Mouse (Mus musculus): ENCODE measurements at regions not wholly inside any gene's neighbourhood (a gene's known extent, or its start where the extent isn't known, plus 50 kb on each side); places are given as distances from the start of the nearest gene placed in this dataset.

DNA sequence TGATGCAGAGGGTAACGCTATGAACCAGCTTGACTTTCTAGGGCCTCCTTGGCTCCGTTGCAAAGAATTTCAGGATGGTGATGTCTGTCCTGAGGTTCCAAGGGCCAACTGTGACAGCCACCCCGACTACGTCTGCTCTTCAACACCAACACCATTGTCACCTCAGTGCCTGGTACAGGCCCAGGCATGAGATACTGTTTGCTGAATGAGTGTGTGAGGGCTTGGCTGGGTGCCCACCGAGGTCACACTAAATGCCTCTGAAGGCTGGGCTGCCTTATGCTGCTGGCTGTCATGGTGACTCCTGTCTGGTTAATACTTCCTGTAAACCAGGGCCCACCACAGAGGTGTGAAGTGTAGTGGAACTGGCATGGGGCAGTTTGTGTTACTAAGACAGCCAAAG lies 279.5 kb upstream of the Kcnab2 start:
- TF ChIP-seq CTCF (conservative IDR thresholded peaks at IDR 0.05 in 1 of 2, IDR thresholded peaks at IDR 0.05 in 1 of 2; ENCODE audit: low read depth in 2 of 2, low read length in 2 of 2) (no peak), SIN3A (IDR thresholded peaks at IDR 0.05; ENCODE audit: low read length) (no peak), TBP (conservative IDR thresholded peaks at IDR 0.05; ENCODE audit: low read depth, low read length) (no peak), CHD2 (IDR thresholded peaks at IDR 0.05; ENCODE audit: low read length) (no peak), ZMIZ1 (IDR thresholded peaks at IDR 0.05; ENCODE audit: low read depth, low read length) (no peak), USF1 (IDR thresholded peaks at IDR 0.05; ENCODE audit: low read depth, low read length) (no peak), HCFC1 (IDR thresholded peaks at IDR 0.05; ENCODE audit: low read depth, low read length) (no peak), UBTF (IDR thresholded peaks at IDR 0.05; ENCODE audit: low read depth, low read length) (no peak), CHD1 (IDR thresholded peaks at IDR 0.05; ENCODE audit: low read depth, low read length) (no peak), POLR2AphosphoS2 (IDR thresholded peaks at IDR 0.05; ENCODE audit: low read depth, low read length) (no peak), POLR2A (IDR thresholded peaks at IDR 0.05; ENCODE audit: low read depth, low read length) (no peak), MEF2A (IDR thresholded peaks at IDR 0.05; ENCODE audit: borderline replicate concordance, low read depth, low read length) (no peak), USF2 (conservative IDR thresholded peaks at IDR 0.05; ENCODE audit: low read depth, low read length) (no peak), MXI1 (IDR thresholded peaks at IDR 0.05; ENCODE audit: low read depth, low read length) (no peak)
